Mouse (Mus musculus): ENCODE data around the gene Fam20b. TPM values are rescaled to one million over a fixed set of nuclear protein-coding genes. Genes with fewer than 3 reads are reported as not detected.
A peak's percentile ranks its signal among the peaks of the same experiment; 100 is the strongest.

Fam20b gene
- polyA plus RNA-seq, 1 experiment from 2014 or later: 28.1 TPM

GRCm38 (mm10) chr1:156676171-156676570 lies 42.7 kb downstream of the Fam20b start:
- H3K4me2 ChIP-seq (ENCODE audit: low read length): 0 out of 2 replicates have a peak overlapping the region, but pooled peaks have one; percentile 17

GRCm38 (mm10) chr1:156674195-156675000 lies 44.5 kb downstream of the Fam20b start, which contains the start of gene Tor3a:
Gene Tor3a, minus strand, starts transcription at chr1:156674356.
- peak; percentile 71 for ATAC-seq (ENCODE audit: insufficient number of reproducible peaks, insufficient read depth, low FRiP score, low read depth)
- H3K9me3 ChIP-seq (ENCODE audit: control insufficient read depth, low read length): no peaks in the 10 kb centered on the region
- peak within 1 kb of the TSS in 1 of 2 experiments; percentile 35; a peak in 1 of 4 replicates for H3K27ac ChIP-seq (replicated peaks in 1 of 2; ENCODE audit: control insufficient read depth in 1 of 2, insufficient read depth in 1 of 2, low read depth in 2 of 2, low read length in 2 of 2)
- H3K36me3 ChIP-seq (ENCODE audit: control insufficient read depth, insufficient read depth, low read length): 0 out of 2 replicates have a peak, but pooled peaks cover 2% of the 10 kb centered on the region
- H3K4me1 ChIP-seq (ENCODE audit: control insufficient read depth in 2 of 2, insufficient read depth in 2 of 2, low read length in 2 of 2): peaks cover 4 to 7% of the 10 kb centered on the region in 2 experiments; a peak in 2 of 4 replicates
- peak within 1 kb of the TSS; percentile 95 for H3K4me2 ChIP-seq (ENCODE audit: low read length)
- 7% methylated on average over 37 of the region's 37 CpGs for WGBS
- peak within 1 kb of the TSS; percentile 78 for H3K9ac ChIP-seq (ENCODE audit: low read length)
- H3K4me3 ChIP-seq (ENCODE audit: control insufficient read depth in 1 of 2, insufficient read depth in 1 of 2, low read depth in 1 of 2, low read length in 2 of 2): peak within 1 kb of the TSS; percentile 64 to 71
- H3K27me3 ChIP-seq (ENCODE audit: control insufficient read depth, insufficient read depth, low read length): no peaks in the 10 kb centered on the region

More at GRCm38 (mm10) chr1:156676171-156676570, 42.7 kb downstream of the Fam20b start:
- H3K4me1 ChIP-seq (ENCODE audit: control insufficient read depth in 2 of 2, insufficient read depth in 2 of 2, low read length in 2 of 2): peaks cover 4 to 7% of the 10 kb centered on the region in 2 experiments; a peak in 2 of 4 replicates
- no peak overlapping the region for H3K9ac ChIP-seq (ENCODE audit: low read length)
- no peak overlapping the region for H3K4me3 ChIP-seq (ENCODE audit: control insufficient read depth in 1 of 2, insufficient read depth in 1 of 2, low read depth in 1 of 2, low read length in 2 of 2)
- H3K27me3 ChIP-seq (ENCODE audit: control insufficient read depth, insufficient read depth, low read length): no peaks in the 10 kb centered on the region
- ATAC-seq (ENCODE audit: insufficient number of reproducible peaks, insufficient read depth, low FRiP score, low read depth): no peak
- H3K9me3 ChIP-seq (ENCODE audit: control insufficient read depth, low read length): no peaks in the 10 kb centered on the region
- H3K36me3 ChIP-seq (ENCODE audit: control insufficient read depth, insufficient read depth, low read length): peaks cover 19% of the 10 kb centered on the region
- H3K27ac ChIP-seq (replicated peaks in 1 of 2; ENCODE audit: control insufficient read depth in 1 of 2, insufficient read depth in 1 of 2, low read depth in 2 of 2, low read length in 2 of 2): no peak overlapping the region
- whole genome bisulfite sequencing: 23% methylated on average over 12 of the region's 12 CpGs

GRCm38 (mm10) chr1:156673476-156674194 lies 45.3 kb downstream of the Fam20b start:
- ATAC-seq (ENCODE audit: insufficient number of reproducible peaks, insufficient read depth, low FRiP score, low read depth): no peak
- H3K27me3 ChIP-seq (ENCODE audit: control insufficient read depth, insufficient read depth, low read length): no peaks in the 10 kb centered on the region
- WGBS: under 1% methylated on average over 29 of the region's 29 CpGs

GRCm38 (mm10) chr1:156672720-156673475 lies 46.0 kb downstream of the Fam20b start:
- Histone ChIP-seq H3K27me3 (ENCODE audit: control insufficient read depth, insufficient read depth, low read length) (no peaks in the 10 kb centered on the region), H3K4me1 (ENCODE audit: control insufficient read depth in 2 of 2, insufficient read depth in 2 of 2, low read length in 2 of 2) (peaks cover 7 to 15% of the 10 kb centered on the region in 2 experiments; a peak in 3 of 4 replicates), H3K4me3 (ENCODE audit: control insufficient read depth in 1 of 2, insufficient read depth in 1 of 2, low read depth in 1 of 2, low read length in 2 of 2) (peak overlapping the region; percentile 64 to 71), H3K9me3 (ENCODE audit: control insufficient read depth, low read length) (no peaks in the 10 kb centered on the region), H3K4me2 (ENCODE audit: low read length) (peak overlapping the region; percentile 95), H3K9ac (ENCODE audit: low read length) (peak overlapping the region; percentile 78), H3K27ac (replicated peaks in 1 of 2; ENCODE audit: control insufficient read depth in 1 of 2, insufficient read depth in 1 of 2, low read depth in 2 of 2, low read length in 2 of 2) (peak overlapping the region in 1 of 2 experiments; percentile 12; a peak in 1 of 4 replicates), H3K36me3 (ENCODE audit: control insufficient read depth, insufficient read depth, low read length) (no peaks in the 10 kb centered on the region)
- ATAC-seq (ENCODE audit: insufficient number of reproducible peaks, insufficient read depth, low FRiP score, low read depth): no peak
- 18% methylated on average over 14 of the region's 14 CpGs for WGBS

More at GRCm38 (mm10) chr1:156673476-156674194, 45.3 kb downstream of the Fam20b start:
- Histone ChIP-seq H3K4me3 (ENCODE audit: control insufficient read depth in 1 of 2, insufficient read depth in 1 of 2, low read depth in 1 of 2, low read length in 2 of 2) (peak overlapping the region; percentile 64 to 71), H3K27ac (replicated peaks in 1 of 2; ENCODE audit: control insufficient read depth in 1 of 2, insufficient read depth in 1 of 2, low read depth in 2 of 2, low read length in 2 of 2) (peak overlapping the region in 1 of 2 experiments; percentile 12; a peak in 1 of 4 replicates), H3K9me3 (ENCODE audit: control insufficient read depth, low read length) (no peaks in the 10 kb centered on the region), H3K4me1 (ENCODE audit: control insufficient read depth in 2 of 2, insufficient read depth in 2 of 2, low read length in 2 of 2) (peaks cover 6 to 10% of the 10 kb centered on the region in 2 experiments; a peak in 3 of 4 replicates), H3K4me2 (ENCODE audit: low read length) (peak overlapping the region; percentile 95), H3K36me3 (ENCODE audit: control insufficient read depth, insufficient read depth, low read length) (no peaks in the 10 kb centered on the region), H3K9ac (ENCODE audit: low read length) (peak overlapping the region; percentile 78)

GRCm38 (mm10) chr1:156671921-156672320 lies 47.0 kb downstream of the Fam20b start:
- no peak for ATAC-seq (ENCODE audit: insufficient number of reproducible peaks, insufficient read depth, low FRiP score, low read depth)
- no peaks in the 10 kb centered on the region for H3K27me3 ChIP-seq (ENCODE audit: control insufficient read depth, insufficient read depth, low read length)
- no peaks in the 10 kb centered on the region for H3K36me3 ChIP-seq (ENCODE audit: control insufficient read depth, insufficient read depth, low read length)
- H3K27ac ChIP-seq (replicated peaks in 1 of 2; ENCODE audit: control insufficient read depth in 1 of 2, insufficient read depth in 1 of 2, low read depth in 2 of 2, low read length in 2 of 2): no peak overlapping the region
- no peak overlapping the region for H3K9ac ChIP-seq (ENCODE audit: low read length)
- no peaks in the 10 kb centered on the region for H3K9me3 ChIP-seq (ENCODE audit: control insufficient read depth, low read length)
- H3K4me2 ChIP-seq (ENCODE audit: low read length): no peak overlapping the region
- WGBS: 82% methylated on average over 3 of the region's 3 CpGs
- H3K4me1 ChIP-seq (ENCODE audit: control insufficient read depth in 2 of 2, insufficient read depth in 2 of 2, low read length in 2 of 2): peaks cover 15 to 25% of the 10 kb centered on the region in 2 experiments; a peak in 3 of 4 replicates
- H3K4me3 ChIP-seq (ENCODE audit: control insufficient read depth in 1 of 2, insufficient read depth in 1 of 2, low read depth in 1 of 2, low read length in 2 of 2): no peak overlapping the region

- Histone ChIP-seq H3K27ac (replicated peaks in 1 of 2; ENCODE audit: control insufficient read depth in 1 of 2, insufficient read depth in 1 of 2, low read depth in 2 of 2, low read length in 2 of 2) (no peak overlapping the region), H3K9ac (ENCODE audit: low read length) (no peak overlapping the region), H3K4me2 (ENCODE audit: low read length) (no peak overlapping the region), H3K9me3 (ENCODE audit: control insufficient read depth, low read length) (no peaks in the 10 kb centered on the region), H3K4me3 (ENCODE audit: control insufficient read depth in 1 of 2, insufficient read depth in 1 of 2, low read depth in 1 of 2, low read length in 2 of 2) (no peak overlapping the region), H3K27me3 (ENCODE audit: control insufficient read depth, insufficient read depth, low read length) (no peaks in the 10 kb centered on the region), H3K4me1 (ENCODE audit: control insufficient read depth in 2 of 2, insufficient read depth in 2 of 2, low read length in 2 of 2) (peaks cover 18 to 25% of the 10 kb centered on the region in 2 experiments; a peak in 3 of 4 replicates), H3K36me3 (ENCODE audit: control insufficient read depth, insufficient read depth, low read length) (no peaks in the 10 kb centered on the region)
- ATAC-seq (ENCODE audit: insufficient number of reproducible peaks, insufficient read depth, low FRiP score, low read depth): no peak
- WGBS: 44% methylated on average over 11 of the region's 11 CpGs
These were observed 49.5 kb downstream of the Fam20b start for GRCm38 (mm10) chr1:156669208-156669983.
